Mouse (Mus musculus) splenic B cell, adult 2 months (primary cell): ENCODE data around the gene Ccnq.

ENCODE experiments used
- DNase-seq: peaks from one replicate; pipeline ENCODE4 v3.0.0-alpha.2; 2011; ENCODE audit warnings: low read depth, low spot score
- H3K27me3 ChIP-seq: 2 replicates; pipeline ENCODE4 v1.6.1; 2012; ENCODE audit warnings: mild to moderate bottlenecking, low read length, moderate library complexity, mixed read lengths; ENCODE audit not compliant: control insufficient read depth, poor library complexity, insufficient read depth, severe bottlenecking
- H3K36me3 ChIP-seq: 2 replicates; pipeline ENCODE4 v1.6.1; 2012; ENCODE audit warnings: mild to moderate bottlenecking, low read length, moderate library complexity, mixed read lengths; ENCODE audit not compliant: control insufficient read depth, poor library complexity, insufficient read depth, severe bottlenecking

Gene Ccnq

DNA sequence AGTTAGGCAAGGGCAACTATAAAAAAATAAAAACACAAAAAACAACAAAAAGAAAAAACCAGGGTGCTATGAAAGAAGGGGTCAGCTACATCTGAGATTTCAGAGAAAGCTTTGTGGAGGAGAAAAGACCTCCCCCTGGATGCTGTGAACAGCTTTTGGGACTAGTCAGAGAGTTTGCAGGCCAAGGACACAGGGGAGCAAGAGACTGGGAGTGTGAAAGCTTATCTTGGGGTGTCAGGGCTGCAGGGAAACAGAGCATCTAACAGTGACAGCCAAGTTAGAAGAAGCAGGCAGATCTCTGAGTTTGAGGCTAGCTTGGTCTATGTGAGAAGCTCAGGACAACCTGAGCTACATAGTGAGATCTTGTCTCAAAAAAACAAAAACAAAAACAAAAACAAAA is 12.2 kb downstream of the Ccnq start:
- no peak for DNase-seq
- H3K36me3 ChIP-seq, result no peaks in the 10 kb centered on the region

GRCm38 (mm10) chr11:78736877-78737408 is 14.6 kb downstream of the Ccnq start:
- Histone ChIP-seq H3K27me3 (no peaks in the 10 kb centered on the region), H3K36me3 (no peaks in the 10 kb centered on the region)
- no peak for DNase-seq

More for the DNA sequence above, 12.2 kb downstream of the Ccnq start:
- no peaks in the 10 kb centered on the region for H3K27me3 ChIP-seq

DNA sequence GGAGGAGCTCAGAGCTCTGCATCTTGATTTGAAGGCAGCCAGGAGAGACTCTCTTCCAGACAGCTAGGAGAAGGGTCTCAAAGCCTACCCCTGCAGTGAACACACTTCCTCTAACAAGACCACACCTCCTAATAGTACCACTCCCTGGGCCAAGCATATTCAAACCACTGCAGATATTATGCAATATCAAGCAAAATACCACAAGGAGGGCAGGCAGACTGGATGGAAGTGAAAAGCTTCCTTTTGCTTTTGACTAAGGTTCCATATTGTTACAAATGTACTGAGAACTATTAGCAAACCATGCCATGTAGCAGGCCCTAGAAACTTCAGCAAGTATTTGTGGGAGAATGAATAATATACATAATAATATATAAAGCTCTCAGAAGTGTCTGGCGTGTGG is 16.4 kb downstream of the Ccnq start:
- H3K27me3 ChIP-seq, result no peaks in the 10 kb centered on the region
- DNase-seq, result no peak

GRCm38 (mm10) chr11:78732619-78733018 is 18.9 kb downstream of the Ccnq start:
- no peak for DNase-seq
- H3K27me3 ChIP-seq, result no peaks in the 10 kb centered on the region
- no peaks in the 10 kb centered on the region for H3K36me3 ChIP-seq

More for the DNA sequence above, 16.4 kb downstream of the Ccnq start:
- no peaks in the 10 kb centered on the region for H3K36me3 ChIP-seq

GRCm38 (mm10) chr11:78730902-78731301 is 20.6 kb downstream of the Ccnq start:
- Histone ChIP-seq H3K36me3 (no peaks in the 10 kb centered on the region), H3K27me3 (no peaks in the 10 kb centered on the region)
- no peak for DNase-seq

- no peak for DNase-seq
These were observed 23.5 kb downstream of the Ccnq start for GRCm38 (mm10) chr11:78728041-78728440.

GRCm38 (mm10) chr11:78726366-78726765 is 25.2 kb downstream of the Ccnq start:
- Histone ChIP-seq H3K36me3 (no peaks in the 10 kb centered on the region), H3K27me3 (no peaks in the 10 kb centered on the region)
- DNase-seq, result no peak

More at GRCm38 (mm10) chr11:78728041-78728440, 23.5 kb downstream of the Ccnq start:
- H3K27me3 ChIP-seq, result no peaks in the 10 kb centered on the region
- no peaks in the 10 kb centered on the region for H3K36me3 ChIP-seq

DNA sequence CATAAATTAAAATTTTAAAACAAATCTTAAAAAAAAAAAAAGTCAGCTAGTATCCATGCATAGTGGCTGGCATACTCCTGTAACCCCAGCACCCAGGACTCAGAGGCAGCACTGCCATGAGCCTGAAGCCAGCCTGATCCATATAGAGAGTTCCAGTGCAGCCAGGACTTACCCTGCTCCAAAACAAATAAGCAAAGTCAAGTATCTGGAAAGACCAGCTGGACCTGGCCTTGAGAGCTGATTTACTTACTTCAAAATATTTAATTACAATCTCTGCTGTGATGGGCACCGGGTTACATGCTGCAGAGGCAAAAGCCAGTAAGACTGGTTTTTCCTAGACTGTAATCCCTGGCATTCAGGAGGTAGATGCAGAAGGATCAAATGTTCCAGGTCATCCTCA is 26.7 kb downstream of the Ccnq start:
- H3K36me3 ChIP-seq, result no peaks in the 10 kb centered on the region
- H3K27me3 ChIP-seq, result no peaks in the 10 kb centered on the region
- no peak for DNase-seq

- DNase-seq, result no peak
- H3K27me3 ChIP-seq, result no peaks in the 10 kb centered on the region
- no peaks in the 10 kb centered on the region for H3K36me3 ChIP-seq
These were observed 30.1 kb downstream of the Ccnq start for GRCm38 (mm10) chr11:78721419-78721818.

GRCm38 (mm10) chr11:78717655-78718054 is 33.9 kb downstream of the Ccnq start:
- H3K27me3 ChIP-seq, result no peaks in the 10 kb centered on the region
- H3K36me3 ChIP-seq, result no peaks in the 10 kb centered on the region
- DNase-seq, result no peak

DNA sequence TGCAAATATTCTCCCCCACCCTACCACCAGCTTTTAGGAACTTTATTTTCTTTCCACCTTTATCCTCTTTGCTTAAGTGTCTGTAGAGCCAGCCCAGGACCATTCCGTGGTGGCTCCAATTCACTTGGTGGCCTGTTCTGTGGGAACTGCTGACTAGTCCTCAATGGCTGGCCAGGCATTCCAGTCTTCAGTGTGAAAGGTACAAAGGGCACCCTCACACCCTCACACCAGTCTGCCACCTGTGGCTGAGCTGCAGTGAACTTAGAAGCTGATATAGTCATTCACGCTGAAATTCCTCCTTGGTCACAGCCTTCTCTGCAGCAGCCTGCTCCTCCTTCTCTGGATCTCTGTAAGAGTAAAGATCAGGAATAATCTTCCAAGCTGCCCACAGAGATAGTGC is 42.9 kb downstream of the Ccnq start:
- no peak for DNase-seq
- Histone ChIP-seq H3K27me3 (no peaks in the 10 kb centered on the region; the same call in 1 of the 2 replicates), H3K36me3 (no peaks in the 10 kb centered on the region)

- DNase-seq, result no peak
- no peaks in the 10 kb centered on the region; the same call in 1 of the 2 replicates for H3K27me3 ChIP-seq
- H3K36me3 ChIP-seq, result no peaks in the 10 kb centered on the region
These were observed 45.5 kb downstream of the Ccnq start for GRCm38 (mm10) chr11:78706026-78706425.

- DNase-seq, result no peak
- Histone ChIP-seq H3K27me3 (no peaks in the 10 kb centered on the region), H3K36me3 (no peaks in the 10 kb centered on the region)
These were observed 48.4 kb downstream of the Ccnq start for GRCm38 (mm10) chr11:78703085-78703484.

GRCm38 (mm10) chr11:78702319-78702718 is 49.2 kb downstream of the Ccnq start:
- no peak for DNase-seq
- Histone ChIP-seq H3K36me3 (no peaks in the 10 kb centered on the region), H3K27me3 (no peaks in the 10 kb centered on the region)
